Mouse (Mus musculus): ENCODE measurements at regions not wholly inside any gene's neighbourhood (a gene's known extent, or its start where the extent isn't known, plus 50 kb on each side); places are given as distances from the start of the nearest gene placed in this dataset.

DNA sequence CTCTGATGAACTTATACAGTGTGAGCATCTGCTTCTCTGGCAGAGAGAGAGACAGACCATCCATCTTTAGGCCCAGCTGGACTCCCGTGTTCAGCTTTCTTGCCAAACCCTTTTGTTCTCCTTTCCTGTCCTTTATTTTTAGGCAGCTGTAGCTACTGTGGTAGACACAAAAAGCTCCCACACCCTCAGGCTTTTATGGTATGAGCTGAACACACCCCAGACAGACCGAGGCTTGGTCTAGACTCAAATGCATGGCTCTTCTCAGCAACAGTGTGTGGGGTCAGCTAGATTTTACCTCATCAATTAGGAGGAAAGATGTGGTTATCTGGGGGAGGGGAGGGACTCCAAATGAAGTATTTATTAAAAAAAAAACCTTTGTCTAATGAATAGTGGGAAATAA is 158.6 kb upstream of the Lnx1 start:
- Histone ChIP-seq H3K36me3 (ENCODE audit: control insufficient read depth, insufficient read depth, low read length) (no peaks in the 10 kb centered on the region), H3K79me2 (ENCODE audit: control insufficient read depth, insufficient read depth, low read length) (no peaks in the 10 kb centered on the region), H3K27me3 (ENCODE audit: control insufficient read depth, insufficient read depth, low read length) (no peaks in the 10 kb centered on the region), H3K27ac (replicated peaks; ENCODE audit: insufficient read depth, low read depth, low read length) (no peak overlapping the region), H3K9ac (ENCODE audit: low read depth, low read length) (no peak overlapping the region), H3K4me3 (ENCODE audit: insufficient read depth, low read depth, low read length) (no peak overlapping the region), H3K4me1 (ENCODE audit: control insufficient read depth, insufficient read depth, low read length) (no peaks in the 10 kb centered on the region)
- DNase-seq (ENCODE audit: extremely low read depth, low read depth, low spot score), result no peak
- TF ChIP-seq POLR2A (IDR thresholded peaks at IDR 0.05; ENCODE audit: extremely low read depth, insufficient read depth, low read length), result no peak
- no peak for TF ChIP-seq CTCF (IDR thresholded peaks at IDR 0.05; ENCODE audit: low read depth, low read length)
- WGBS, result 66% methylated on average over 2 of the region's 2 CpGs

DNA sequence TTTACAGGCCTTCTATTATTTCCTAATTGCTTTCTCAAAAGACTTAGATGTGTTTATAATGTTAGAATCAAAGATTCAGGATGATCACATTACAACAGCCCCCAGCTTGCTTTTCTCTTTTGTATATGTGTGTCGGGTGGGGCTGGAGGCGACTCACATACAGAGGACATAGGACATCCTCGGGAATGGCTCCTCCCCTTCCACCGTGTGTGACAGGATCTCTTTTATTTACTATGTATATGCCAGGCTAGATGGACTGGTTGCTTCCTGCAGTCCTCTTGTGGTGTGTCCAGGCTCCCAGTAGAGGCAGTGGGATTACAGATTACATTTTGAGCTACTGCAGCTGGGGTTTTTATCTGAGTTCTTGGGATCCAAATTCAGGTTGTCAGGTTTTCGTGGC is 155.1 kb upstream of the Lnx1 start:
- 56% methylated on average over 5 of the region's 5 CpGs for WGBS
- TF ChIP-seq CTCF (IDR thresholded peaks at IDR 0.05; ENCODE audit: low read depth, low read length) (no peak), POLR2A (IDR thresholded peaks at IDR 0.05; ENCODE audit: extremely low read depth, insufficient read depth, low read length) (no peak)
- DNase-seq (ENCODE audit: extremely low read depth, low read depth, low spot score), result no peak
- no peak overlapping the region for H3K9ac ChIP-seq (ENCODE audit: low read depth, low read length)
- H3K79me2 ChIP-seq (ENCODE audit: control insufficient read depth, insufficient read depth, low read length), result no peaks in the 10 kb centered on the region
- H3K36me3 ChIP-seq (ENCODE audit: control insufficient read depth, insufficient read depth, low read length), result no peaks in the 10 kb centered on the region
- H3K27ac ChIP-seq (replicated peaks; ENCODE audit: insufficient read depth, low read depth, low read length), result no peak overlapping the region
- no peaks in the 10 kb centered on the region for H3K27me3 ChIP-seq (ENCODE audit: control insufficient read depth, insufficient read depth, low read length)
- no peaks in the 10 kb centered on the region for H3K4me1 ChIP-seq (ENCODE audit: control insufficient read depth, insufficient read depth, low read length)
- no peak overlapping the region for H3K4me3 ChIP-seq (ENCODE audit: insufficient read depth, low read depth, low read length)

DNA sequence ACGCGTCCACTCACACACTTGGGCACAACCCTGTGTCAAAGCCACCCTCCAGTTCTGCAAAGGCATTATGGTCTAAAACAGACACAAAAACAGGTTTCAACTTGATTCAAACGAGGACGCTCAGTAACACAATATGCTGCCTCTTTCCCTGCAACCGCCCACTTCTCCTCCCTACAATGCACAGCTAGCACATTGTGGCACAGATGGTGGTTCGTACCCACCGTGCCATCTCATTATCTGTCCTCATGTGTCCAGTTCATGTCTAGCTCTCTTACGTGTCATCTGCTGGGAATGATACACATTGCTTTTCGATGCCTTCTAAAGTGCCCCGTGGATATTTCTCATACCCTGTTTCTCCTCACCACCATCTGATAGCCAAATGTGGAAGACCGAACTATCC is 154.4 kb upstream of the Lnx1 start:
- Histone ChIP-seq H3K27me3 (ENCODE audit: control insufficient read depth, insufficient read depth, low read length) (no peaks in the 10 kb centered on the region), H3K4me1 (ENCODE audit: control insufficient read depth, insufficient read depth, low read length) (no peaks in the 10 kb centered on the region)
- no peak for TF ChIP-seq POLR2A (IDR thresholded peaks at IDR 0.05; ENCODE audit: extremely low read depth, insufficient read depth, low read length)
- no peak for TF ChIP-seq CTCF (IDR thresholded peaks at IDR 0.05; ENCODE audit: low read depth, low read length)

DNA sequence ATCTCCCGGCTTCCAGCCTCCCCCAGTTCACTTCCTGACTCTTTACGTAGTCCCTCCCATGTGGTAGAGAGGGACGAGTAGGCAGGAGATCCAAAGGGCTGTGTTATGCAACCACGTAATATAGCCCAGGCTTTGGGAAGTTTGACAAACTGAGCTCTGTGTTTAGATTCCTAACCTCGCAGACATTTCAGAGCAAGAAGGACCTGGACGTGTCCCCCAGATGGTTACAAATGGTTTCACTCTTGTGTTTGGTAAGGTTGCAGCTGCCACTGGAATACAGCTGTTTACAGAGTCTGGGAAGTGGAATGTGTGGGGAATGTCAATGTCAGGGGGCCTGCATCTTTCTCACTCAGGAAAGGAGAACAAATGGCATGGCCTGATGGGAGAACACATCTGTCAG is 145.1 kb upstream of the Lnx1 start:
- TF ChIP-seq CTCF (IDR thresholded peaks at IDR 0.05; ENCODE audit: low read depth, low read length) (no peak), POLR2A (IDR thresholded peaks at IDR 0.05; ENCODE audit: extremely low read depth, insufficient read depth, low read length) (no peak)
- Histone ChIP-seq H3K27me3 (ENCODE audit: control insufficient read depth, insufficient read depth, low read length) (no peaks in the 10 kb centered on the region), H3K4me1 (ENCODE audit: control insufficient read depth, insufficient read depth, low read length) (no peaks in the 10 kb centered on the region), H3K27ac (replicated peaks; ENCODE audit: insufficient read depth, low read depth, low read length) (no peak overlapping the region), H3K79me2 (ENCODE audit: control insufficient read depth, insufficient read depth, low read length) (no peaks in the 10 kb centered on the region), H3K36me3 (ENCODE audit: control insufficient read depth, insufficient read depth, low read length) (no peaks in the 10 kb centered on the region), H3K9ac (ENCODE audit: low read depth, low read length) (no peak overlapping the region), H3K4me3 (ENCODE audit: insufficient read depth, low read depth, low read length) (no peak overlapping the region)
- DNase-seq (ENCODE audit: extremely low read depth, low read depth, low spot score), result no peak
- WGBS, result 21% methylated on average over 6 of the region's 6 CpGs

More for the DNA sequence above, 154.4 kb upstream of the Lnx1 start:
- H3K9ac ChIP-seq (ENCODE audit: low read depth, low read length), result no peak overlapping the region
- no peak for DNase-seq (ENCODE audit: extremely low read depth, low read depth, low spot score)
- H3K79me2 ChIP-seq (ENCODE audit: control insufficient read depth, insufficient read depth, low read length), result no peaks in the 10 kb centered on the region
- no peaks in the 10 kb centered on the region for H3K36me3 ChIP-seq (ENCODE audit: control insufficient read depth, insufficient read depth, low read length)
- no peak overlapping the region for H3K27ac ChIP-seq (replicated peaks; ENCODE audit: insufficient read depth, low read depth, low read length)
- WGBS, result 95% methylated on average over 11 of the region's 11 CpGs
- no peak overlapping the region for H3K4me3 ChIP-seq (ENCODE audit: insufficient read depth, low read depth, low read length)

DNA sequence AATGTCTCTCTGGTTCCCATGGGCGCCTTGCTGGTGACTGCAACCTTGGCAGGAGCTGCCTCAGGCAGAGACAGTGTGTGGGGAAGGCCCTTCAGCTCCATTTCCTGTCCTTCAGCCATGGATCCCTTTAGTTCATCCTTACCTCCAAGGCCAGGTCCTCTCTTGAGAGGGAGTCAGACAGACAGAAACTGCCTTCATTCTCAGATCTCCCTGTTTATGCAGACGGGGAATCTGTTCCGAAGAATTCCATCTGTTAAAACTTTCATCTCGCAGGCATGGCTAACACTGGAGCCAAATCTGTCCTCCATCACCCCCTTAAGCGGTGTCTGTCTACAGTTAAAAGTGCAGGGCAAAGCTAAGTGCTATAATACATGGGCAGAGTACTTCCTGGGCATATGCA is 144.0 kb upstream of the Lnx1 start:
- Histone ChIP-seq H3K36me3 (ENCODE audit: control insufficient read depth, insufficient read depth, low read length) (no peaks in the 10 kb centered on the region), H3K27me3 (ENCODE audit: control insufficient read depth, insufficient read depth, low read length) (no peaks in the 10 kb centered on the region), H3K4me1 (ENCODE audit: control insufficient read depth, insufficient read depth, low read length) (no peaks in the 10 kb centered on the region), H3K27ac (replicated peaks; ENCODE audit: insufficient read depth, low read depth, low read length) (no peak overlapping the region), H3K79me2 (ENCODE audit: control insufficient read depth, insufficient read depth, low read length) (no peaks in the 10 kb centered on the region), H3K9ac (ENCODE audit: low read depth, low read length) (no peak overlapping the region), H3K4me3 (ENCODE audit: insufficient read depth, low read depth, low read length) (no peak overlapping the region)
- DNase-seq (ENCODE audit: extremely low read depth, low read depth, low spot score), result no peak
- 94% methylated on average over 5 of the region's 5 CpGs for WGBS
- TF ChIP-seq CTCF (IDR thresholded peaks at IDR 0.05; ENCODE audit: low read depth, low read length) (no peak), POLR2A (IDR thresholded peaks at IDR 0.05; ENCODE audit: extremely low read depth, insufficient read depth, low read length) (no peak)

DNA sequence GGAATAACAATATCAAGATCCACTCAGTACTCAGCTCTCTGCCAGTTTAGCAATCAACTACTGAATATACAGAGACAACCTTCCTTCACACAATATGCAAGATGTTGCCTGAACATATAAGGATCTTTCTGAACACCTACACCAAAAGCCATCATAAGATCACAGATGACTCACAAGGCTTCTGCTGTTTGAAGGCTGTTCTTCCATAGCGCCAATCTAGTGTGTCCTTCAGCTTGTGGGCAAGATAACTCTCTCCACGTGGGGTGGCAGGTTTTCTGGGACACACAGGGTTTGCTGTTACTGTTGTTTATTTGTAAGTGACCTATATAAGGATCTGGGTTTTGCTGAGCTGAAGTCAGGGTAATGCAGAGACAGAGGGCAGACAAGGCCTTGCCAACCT is 131.7 kb upstream of the Lnx1 start:
- WGBS, result 62% methylated on average over 2 of the region's 2 CpGs
- no peak overlapping the region for H3K4me3 ChIP-seq (ENCODE audit: insufficient read depth, low read depth, low read length)
- no peak for DNase-seq (ENCODE audit: extremely low read depth, low read depth, low spot score)
- no peak overlapping the region for H3K27ac ChIP-seq (replicated peaks; ENCODE audit: insufficient read depth, low read depth, low read length)
- no peaks in the 10 kb centered on the region for H3K27me3 ChIP-seq (ENCODE audit: control insufficient read depth, insufficient read depth, low read length)
- no peak overlapping the region for H3K9ac ChIP-seq (ENCODE audit: low read depth, low read length)
- H3K36me3 ChIP-seq (ENCODE audit: control insufficient read depth, insufficient read depth, low read length), result no peaks in the 10 kb centered on the region
- TF ChIP-seq POLR2A (IDR thresholded peaks at IDR 0.05; ENCODE audit: extremely low read depth, insufficient read depth, low read length), result no peak
- no peak for TF ChIP-seq CTCF (IDR thresholded peaks at IDR 0.05; ENCODE audit: low read depth, low read length)
- peaks cover 6% of the 10 kb centered on the region for H3K4me1 ChIP-seq (ENCODE audit: control insufficient read depth, insufficient read depth, low read length)
- H3K79me2 ChIP-seq (ENCODE audit: control insufficient read depth, insufficient read depth, low read length), result no peaks in the 10 kb centered on the region

All from liver, adult 2 months (tissue).